Mouse (Mus musculus) liver, postnatal 0 days (tissue): ENCODE results near the gene Lrwd1.

Experiments
- CTCF ChIP-seq: sonication (generic); IDR thresholded peaks from 2 replicates; pipeline ENCODE4 v1.5.1; 2016; ENCODE audit warnings: antibody characterized with exemption, low read depth
- EP300 ChIP-seq: IDR thresholded peaks from 2 replicates; pipeline ENCODE4 v1.6.1; 2016; ENCODE audit warnings: antibody characterized with exemption, low read depth, mild to moderate bottlenecking

DNA sequence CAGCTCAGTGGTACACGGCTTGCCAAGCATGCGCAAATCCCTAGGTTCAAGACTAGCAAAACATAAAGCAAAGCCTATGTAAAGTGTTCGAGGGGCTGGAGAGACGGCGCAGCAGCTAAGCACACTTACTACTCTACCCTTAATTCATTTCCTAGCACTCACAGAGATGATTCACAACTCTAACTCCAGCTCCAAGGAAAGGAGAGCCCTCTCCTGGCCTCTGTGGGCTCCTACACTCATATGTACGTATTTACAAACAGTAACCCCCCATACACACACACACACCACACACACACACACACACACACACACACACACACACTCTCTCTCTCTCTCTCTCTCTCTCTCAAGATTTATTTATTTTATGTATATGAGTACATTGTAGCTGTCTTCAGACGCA is 47.9 kb upstream of the Lrwd1 start:
- TF ChIP-seq CTCF (peak; percentile 32; the same call in 1 of the 2 replicates), EP300 (no peak)
